Mouse (Mus musculus): ENCODE measurements around the gene Dhx29.

Gene Dhx29

DNA sequence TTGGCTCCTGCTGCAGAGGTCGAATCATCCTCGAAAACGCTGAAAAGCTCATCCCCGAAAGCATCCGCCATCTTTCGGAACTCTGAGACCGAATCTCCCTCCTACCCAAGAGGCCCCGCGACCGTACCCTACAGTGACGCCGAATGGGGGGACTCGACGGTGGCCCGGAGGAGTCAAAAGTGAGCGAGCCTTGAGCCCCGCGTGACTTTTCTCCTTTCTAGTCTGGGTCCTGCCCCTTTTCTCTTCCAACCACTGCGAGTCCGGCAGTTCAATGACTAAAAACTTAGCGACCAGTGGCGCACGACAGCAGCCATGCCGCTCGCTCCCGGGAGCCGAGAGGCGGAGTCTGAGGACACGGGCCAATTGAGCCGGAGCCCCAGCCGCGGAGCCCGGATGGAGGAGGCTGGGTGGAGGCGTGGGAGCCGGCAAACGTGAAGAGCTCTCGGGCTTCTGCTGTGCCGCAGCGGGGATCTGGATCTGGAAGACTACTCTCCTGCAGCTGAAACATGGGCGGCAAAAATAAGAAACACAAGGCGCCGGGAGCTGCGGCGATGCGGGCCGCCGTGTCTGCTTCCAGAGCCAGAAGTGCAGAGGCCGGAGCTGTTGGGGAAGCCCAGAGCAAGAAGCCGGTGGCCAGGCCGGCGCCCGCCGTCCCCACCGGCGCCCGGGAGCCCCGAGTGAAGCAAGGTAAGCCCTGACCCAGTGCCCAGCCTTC lies at the start of gene Dhx29, which contains the start of gene Mtrex:
Gene Dhx29, plus strand, starts transcription at position 168 of the 715 bp plus-strand sequence.
Gene Mtrex, minus strand, starts transcription at position 112 of the 715 bp plus-strand sequence.
- peak; percentile 97 for DNase-seq

DNA sequence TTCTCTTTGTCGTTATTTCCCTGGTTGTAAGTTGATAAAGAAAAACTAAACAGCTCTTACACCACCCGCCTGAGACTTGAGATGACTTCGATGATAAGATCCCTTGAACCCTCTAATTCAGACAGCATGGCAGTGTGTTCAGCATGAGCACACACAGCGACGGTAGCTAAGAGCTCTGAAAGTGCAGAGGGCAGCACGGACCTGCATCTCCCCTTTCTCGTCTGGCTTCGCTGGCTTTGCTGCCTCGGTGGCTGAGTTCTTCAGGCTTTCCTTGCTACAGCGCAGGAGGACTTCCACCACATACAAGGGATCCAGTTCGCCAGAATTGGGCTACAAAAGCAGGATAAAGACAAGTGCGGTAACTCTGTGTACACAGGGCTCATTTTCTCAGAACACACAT lies 40.0 kb upstream of the Dhx29 start:
- no peak for DNase-seq

DNA sequence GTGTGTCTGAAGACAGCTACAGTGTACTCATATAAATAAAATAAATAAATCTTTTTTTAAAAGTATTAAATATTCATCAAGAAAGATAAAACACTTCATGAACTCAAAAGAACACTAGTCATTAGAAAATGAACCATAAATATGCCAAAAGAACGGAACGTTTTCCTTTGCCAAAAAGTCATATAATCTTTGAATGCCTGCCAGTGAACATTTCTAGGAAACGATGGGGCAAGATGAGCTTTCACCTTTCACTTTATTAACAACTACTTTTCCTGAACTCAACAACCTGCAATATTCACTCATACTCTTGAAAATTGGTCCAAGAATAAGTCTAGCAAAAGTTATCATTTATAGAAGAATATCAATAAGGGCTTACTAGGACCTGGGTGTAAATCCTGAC lies 25.1 kb upstream of the Dhx29 start:
- DNase-seq = no peak

DNA sequence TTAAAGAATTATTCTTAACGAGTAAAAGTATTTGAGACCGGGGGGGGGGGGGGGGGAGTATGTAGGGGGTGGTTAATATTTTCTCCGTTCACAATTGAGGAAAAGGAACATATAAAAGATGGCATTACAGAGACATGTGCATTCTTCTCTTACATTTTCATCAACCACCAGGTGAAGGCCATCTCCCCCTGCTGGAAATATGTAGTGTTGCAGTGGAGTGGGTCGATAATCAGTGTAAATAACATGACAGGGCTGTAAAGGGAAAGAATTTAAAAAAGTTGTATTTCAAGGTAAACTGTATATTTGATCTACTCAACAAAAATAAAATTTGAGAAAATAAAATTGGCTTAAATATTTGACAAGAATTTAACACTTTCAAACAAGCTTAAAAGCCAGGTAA lies 17.6 kb upstream of the Dhx29 start:
- DNase-seq = peak; percentile 59

DNA sequence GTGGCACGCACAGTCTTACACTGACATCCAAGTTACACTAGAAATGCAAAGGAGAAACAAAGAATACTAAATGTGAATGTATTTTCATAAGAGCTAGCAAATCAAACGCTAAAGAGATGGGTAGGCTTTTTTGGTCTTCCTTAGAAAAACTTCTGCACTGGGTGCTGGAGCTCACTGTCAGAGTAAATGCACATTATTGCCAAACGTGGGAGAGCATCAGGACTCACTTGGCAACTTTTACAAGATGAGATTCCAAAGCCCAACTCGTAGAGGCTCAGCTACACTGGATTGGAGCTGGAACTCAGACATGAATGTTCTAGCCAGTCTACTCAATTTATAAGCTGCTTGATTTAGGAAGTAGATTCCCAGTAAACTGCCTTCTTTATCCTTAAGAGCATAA lies 16.8 kb upstream of the Dhx29 start:
- no peak for DNase-seq

DNA sequence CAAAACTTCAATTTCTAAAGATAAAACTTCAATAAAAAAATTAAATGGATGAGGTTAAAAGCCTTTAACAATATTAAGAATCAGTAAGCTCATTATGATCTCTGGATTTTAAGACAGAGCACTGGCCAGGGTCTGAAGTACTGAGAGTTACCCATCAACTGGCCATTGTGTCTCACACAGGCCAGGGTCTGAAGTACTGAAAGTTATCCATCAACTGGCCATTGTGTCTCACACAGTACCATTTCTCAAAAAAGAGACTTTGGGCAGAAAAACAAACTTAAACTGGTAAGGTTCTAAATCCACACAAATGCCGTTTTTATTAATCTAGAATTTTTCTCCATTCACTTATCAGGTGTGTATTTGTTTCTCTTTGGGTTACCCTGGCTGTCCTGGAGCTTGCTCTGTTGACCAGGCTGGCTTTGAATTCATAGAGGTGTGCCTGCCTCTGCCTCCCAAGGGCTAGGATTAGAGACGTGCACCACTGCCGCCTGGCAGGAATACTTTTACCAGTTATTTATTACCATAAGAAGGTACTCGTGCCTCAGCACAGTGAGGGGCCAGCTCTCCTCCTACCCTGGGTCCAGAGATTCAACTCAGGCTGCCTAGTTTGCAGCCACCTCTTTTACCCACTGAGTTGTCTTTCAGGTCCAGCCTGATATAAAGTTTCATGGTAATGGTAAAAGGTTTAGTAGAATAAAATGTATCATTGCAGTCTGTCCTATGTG lies 8.0 kb upstream of the Dhx29 start:
- no peak for DNase-seq

DNA sequence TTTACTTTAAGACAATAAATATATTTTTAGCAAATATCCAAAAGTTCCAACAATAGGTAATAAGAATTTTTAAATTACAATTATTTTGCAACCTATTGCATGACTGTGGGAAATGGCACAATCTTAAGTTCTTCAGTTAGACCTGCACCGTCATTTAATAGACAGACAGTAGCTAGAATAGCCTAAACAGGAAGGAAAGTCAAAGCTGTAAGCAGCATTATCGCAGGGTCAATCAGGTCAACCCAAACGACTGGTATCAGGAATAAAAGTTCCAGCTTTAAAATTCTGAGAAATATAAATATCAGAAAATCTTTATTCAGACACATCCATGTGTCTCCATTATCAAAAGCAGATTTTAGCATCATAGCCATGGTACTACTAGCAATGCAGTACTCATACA lies 6.3 kb upstream of the Dhx29 start:
- DNase-seq = no peak

DNA sequence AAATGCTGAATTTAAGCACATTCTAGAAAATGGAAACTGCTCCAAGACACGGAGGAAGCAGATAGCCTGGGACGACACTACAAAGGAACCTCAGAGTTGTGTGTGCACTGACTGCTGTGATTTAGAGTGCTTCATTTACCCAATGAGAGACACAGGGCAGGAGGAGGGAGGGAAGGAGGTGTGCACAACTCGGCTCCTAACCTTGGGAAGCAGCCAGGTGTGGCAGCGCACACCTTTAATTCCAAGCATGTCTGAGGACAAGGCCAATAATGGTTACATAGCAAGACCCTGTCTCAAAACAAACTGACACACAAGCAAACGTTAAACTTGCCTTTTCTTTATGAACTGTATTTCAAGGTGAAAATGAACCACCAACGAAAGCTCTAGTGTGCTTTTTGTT lies 2.0 kb upstream of the Dhx29 start:
- DNase-seq = no peak

DNA sequence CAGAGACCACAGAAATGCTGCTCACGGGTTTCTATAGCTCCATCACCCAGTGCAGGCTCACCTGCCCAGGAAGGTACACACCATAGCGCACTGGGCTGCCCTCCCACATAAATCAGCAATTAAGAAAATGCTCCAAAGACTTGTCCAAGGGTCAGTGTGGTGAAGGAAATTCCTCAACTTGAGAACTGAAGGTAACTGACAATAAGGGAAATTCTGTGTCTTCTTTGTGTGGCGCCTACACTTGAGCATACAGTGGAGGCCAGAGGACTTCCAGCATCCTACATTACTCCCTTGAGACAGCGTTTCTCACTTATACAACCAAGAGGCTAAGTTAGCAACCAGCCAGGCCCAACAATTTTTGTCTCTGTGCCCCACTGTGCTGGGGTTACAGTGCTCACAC lies 1.3 kb upstream of the Dhx29 start:
- DNase-seq = no peak

DNA sequence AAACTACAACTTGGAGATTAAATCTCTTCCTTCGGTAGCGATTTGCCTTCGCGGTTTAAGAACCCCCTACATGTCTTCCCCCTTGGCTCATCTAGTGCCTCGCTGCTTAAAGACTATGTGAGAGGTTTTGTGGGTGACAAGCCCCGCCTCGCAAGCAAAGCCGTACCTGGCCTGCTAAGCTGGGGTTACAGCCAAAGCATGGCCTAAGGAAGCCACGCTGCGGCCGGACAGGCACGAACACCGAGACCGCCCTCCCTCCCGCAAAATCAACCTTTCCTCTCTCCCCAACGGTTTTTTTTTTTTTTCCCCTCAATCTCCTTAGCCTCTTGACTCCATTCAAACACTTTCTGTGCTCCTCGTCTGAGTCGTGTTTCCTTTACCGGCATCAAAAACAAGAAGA lies 458 bp upstream of the Dhx29 start:
- peak; percentile 40 for DNase-seq

DNA sequence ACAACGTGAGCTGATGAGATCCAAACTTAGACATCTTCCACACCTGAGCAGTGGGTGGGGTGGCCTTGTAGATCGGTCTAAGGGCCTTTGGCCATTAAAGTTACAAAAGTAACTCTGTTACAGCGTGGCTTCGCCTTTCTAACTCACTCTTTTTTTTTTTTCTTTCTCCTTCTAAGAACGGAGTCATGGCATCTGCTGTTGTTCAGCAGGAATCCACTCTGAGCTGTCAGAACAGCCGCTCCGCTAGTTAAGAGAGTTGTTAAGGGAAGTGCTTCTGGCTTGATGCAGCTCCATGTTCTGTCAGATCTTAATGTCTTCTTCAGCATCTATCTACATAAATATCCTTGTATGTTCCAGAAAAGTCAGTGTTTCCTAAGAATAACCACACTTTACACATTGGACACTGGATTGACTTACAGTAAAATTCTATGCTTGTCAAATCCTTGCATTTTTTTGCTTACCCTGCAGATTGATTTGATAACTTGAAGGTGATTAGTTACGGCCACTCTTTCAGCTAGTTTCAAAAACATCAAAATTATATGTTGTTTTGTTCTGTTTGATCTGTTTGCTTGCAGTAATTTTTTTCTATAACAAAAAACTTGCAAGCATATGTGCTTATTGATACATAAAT lies 899 bp downstream of the Dhx29 start:
- peak; percentile 32 for DNase-seq

DNA sequence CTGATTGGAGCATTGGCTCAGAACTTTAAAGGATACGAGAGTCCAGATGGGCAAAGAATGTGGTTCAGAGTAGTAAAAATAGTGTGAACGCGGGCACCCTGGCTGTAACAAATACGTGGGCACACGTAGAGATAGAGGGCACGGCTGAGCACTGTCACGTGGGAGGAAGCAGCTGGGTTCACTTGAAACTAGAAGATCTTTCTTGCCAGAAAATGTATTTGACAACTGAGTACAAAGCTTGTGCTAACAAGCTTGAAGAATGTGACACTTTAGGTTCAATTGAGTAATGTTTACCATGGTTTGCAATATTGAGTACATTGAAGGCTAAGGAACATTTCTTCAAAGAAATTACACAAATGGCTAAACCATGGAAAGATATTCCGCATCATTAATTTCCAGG lies 10.9 kb downstream of the Dhx29 start:
- no peak for DNase-seq

DNA sequence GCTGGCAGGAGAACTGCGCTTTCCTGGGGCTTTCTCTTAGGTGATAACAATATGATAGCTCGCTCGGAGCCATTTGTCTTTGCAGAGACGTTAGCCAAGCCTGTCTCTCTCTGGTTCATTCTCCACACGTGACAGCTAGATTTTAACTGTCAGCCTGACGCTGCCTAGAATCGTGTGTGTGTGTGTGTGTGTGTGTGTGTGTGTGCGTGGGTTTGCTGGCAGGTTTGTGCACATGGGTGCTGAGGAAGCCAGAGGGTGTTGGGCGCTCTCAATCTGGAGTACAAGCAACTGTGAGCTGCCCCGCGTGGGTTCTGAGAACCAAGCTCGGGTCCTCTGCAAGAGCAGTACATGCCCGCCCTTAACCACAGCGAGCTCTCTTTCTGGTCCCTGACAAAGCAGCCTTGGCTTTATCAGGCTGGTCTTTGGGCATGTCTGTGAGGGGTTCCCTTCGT lies 14.7 kb downstream of the Dhx29 start:
- DNase-seq = no peak

DNA sequence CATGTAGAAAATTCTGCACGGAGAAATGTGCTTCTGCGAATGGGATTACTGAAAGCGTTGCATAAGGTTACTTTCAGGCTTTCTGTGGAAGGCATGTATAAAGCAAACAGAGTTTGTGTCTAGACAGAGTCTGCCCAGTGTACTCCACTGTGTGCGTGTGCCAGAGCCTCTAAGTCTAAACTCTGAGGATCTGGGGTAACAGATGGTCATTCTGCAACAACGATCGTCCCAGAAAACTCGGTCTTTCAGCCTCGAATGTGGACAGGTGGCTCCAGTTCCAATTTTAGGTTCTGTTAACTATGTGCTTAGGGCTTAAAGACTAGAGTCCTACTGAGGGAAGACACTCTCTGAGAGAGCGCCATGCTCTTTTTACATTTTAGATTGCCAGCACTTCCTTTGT lies 18.1 kb downstream of the Dhx29 start:
- no peak for DNase-seq

DNA sequence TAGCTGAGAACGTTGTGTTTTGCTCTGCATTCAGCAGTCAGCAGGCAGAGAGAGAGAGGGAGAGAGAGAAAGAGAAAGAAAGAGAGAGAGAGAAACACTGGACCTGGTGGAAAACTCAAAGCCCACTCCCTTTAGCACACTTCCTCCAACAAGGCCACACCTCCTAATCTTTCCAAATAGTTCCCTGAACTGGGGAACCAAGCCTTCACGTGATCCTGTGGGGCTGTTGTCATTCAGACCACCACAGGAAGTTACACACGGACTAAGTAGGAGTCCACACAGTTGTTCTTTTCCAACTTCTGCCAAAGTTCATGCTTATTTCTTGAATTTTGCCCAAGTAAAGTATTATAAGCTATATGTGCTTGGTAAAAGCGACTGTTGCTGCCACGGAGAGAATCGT lies 18.6 kb downstream of the Dhx29 start:
- DNase-seq = no peak

DNA sequence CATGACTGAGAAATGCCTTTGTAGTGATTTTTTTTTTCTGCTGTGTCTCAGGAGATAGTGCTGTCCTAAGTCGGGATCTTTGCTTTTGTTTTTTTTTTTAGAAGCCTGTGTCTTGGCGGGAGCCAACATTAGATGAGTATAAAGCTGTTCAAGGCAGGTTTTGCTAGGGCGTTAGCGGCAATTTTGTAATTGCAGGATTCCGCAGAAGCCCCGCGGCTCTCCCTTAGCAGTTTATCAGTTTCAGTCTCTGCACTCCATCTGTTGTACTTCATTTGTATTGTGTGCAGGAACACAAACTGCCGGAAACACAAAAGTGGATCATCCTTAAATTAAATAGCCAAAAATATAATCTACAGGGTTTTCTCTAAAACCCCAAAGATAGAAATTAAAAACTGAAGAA lies 26.8 kb downstream of the Dhx29 start:
- DNase-seq = no peak

DNA sequence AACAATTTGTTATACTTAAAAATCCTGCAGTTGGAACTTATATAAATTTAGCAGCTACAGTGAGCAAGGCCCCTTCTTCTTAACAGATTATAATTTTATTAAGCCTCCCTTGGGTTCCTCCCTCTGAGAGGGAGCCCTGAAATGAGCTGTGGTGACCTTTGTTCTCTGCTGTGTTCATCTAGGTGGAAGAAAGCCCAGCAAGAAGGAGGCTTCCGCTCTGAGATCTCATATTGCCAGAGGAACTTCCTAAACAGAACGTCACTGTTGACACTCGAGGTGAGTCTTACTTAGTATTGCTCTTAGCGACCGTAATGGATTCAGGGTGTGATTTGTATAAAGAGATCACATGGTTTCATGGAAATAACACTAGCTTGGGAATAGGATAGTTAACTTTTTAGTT lies 35.8 kb downstream of the Dhx29 start:
- no peak for DNase-seq

DNA sequence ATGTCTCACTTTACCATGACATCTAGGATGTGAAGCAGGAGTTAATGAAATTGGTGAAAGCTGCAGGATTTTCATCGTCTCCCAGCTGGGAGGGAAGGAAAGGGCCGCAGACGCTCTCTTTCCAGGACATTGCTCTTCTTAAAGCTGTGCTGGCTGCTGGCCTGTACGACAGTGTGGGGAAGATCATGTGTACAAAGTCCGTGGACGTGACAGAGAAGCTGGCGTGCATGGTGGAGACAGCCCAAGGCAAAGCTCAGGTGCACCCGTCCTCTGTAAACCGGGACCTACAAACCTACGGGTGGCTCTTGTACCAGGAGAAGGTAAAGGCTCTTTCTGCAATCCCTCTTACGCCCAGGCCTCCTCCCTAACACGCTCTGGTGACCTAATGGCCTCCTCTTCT lies 37.2 kb downstream of the Dhx29 start:
- DNase-seq = no peak

DNA sequence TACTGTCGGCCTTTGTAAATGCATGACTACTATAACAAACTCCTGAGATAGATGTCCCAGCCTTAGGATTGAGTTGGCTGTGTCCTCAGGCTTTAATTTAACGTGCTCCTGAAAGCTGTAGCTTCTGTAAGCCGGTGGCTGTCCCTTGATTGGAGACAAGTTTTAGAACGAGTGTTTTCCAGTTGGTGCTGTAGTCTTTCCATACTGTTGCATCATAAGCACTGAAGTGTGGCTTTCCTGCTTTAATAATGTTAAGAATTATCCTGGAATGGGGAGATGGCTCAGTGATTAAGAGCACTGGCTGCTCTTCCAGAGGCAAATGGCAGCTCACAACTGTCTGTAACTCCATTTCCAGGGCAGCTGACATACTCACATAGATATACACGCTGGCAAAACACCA lies 40.0 kb downstream of the Dhx29 start:
- no peak for DNase-seq

DNA sequence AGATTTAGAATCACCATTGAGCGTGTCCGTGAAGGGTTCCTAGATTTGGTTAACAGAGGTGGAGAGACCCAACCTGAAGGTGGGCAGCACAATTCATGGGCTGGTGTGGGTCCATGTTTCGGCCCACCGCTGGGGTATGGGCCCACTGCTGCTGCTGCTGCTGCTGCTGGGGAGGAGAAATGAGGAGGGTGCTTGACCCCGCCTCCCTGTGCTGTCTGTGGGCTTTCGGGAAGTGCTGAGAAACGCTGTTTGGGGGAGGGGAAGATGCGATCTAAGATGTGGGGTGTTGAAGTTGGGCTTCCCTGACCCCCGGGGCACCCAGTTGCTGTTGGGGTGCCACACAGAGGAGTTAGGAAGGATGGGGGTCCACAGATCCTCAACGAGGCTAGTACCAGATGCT lies 49.5 kb downstream of the Dhx29 start:
- no peak for DNase-seq

DNA sequence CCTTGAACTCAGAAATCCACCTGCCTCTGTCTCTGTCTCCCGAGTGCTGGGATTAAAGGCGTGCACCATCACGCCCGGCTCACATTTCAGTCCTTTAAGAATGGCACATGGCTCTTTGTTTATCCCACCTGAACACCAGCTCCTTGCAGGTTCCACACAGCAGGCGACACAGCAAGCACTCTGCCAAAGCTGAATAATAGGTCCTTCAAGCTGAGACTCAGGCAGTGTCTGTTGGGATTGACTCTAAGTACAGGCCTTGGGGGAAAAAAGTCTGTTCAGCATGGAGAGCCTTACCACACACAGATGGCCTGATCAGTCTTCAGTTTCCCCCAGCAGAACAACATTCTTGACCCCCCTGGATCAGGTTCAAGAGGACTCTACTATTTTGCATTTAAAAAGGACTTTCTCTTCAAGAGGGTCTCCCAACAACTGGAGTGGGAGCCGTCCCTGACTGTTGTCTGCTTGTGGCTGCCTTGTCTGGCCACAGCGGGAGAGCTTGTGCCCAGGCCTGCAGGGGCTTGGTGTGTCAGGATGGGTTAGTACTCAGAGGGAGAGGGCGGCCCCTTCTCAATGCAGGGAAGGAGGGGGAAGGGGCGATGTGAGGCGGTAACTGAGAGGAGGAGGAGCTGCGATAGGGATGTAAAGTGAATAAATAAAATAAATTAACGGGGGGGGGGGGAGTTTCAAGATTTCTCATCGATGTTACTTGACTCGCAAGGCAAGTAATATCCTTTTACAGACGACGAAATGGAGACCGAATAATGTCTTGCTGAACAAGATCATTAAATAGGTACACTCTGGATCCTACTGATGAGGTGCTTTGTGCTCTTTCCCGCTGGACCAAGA lies 58.6 kb downstream of the Dhx29 start:
- peak; percentile 63 for DNase-seq

DNA sequence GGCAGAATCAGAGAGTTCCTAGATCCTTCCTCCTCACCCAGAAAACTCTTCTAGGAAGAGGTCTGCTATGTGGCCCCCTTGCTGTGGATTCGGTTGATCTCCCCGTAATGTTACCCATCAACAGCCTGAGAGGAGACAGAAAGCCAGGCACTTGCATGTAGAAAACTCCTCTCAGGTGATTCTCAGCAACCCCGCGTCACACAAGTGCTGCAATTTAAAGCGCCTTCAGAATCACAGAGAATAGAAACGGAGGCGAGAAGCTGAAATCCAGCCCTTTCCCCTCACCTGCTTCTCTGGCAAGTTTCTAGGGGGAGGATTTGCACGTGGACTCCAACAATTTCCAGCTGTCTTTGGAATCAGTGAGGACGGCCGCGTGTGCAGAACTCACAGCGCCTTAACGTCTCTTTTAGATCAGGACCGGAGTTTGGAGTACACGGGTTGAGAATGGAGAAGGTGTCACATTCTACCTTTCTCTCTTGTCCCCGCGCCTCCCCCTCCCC lies 59.2 kb downstream of the Dhx29 start:
- DNase-seq = no peak

DNA sequence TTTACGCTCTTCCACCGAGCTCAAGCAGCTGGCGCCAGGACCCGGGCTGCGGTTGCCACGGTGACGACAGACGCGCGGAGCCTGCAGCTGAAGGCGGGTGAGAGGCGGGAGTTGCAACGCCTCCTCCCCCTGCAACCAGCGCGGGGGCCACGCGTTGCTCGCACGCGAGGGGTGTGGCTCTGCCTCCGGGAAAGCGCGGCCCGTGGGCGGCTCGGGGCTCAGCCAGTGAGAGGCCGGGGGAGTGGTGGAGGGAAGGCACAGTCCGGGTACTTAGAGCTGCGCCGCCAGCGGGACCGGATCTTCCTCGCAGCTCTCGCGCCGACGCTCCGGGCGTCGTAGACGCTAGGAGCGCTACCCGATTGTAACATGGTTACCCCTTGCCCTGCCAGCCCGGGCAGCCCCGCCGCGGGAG lies 60.3 kb downstream of the Dhx29 start, which contains the start of gene Ccno:
Gene Ccno, plus strand, starts transcription at position 271 of the 412 bp plus-strand sequence.
- peak; percentile 94 for DNase-seq
